Mouse (Mus musculus): ENCODE results near the gene Cxcl9. TPM values are rescaled to one million over a fixed set of nuclear protein-coding genes. Genes with fewer than 3 reads are reported as not detected.

Gene Cxcl9
- total RNA-seq, 2 experiments from 2014 or later, result 0.30 to 0.36 TPM

GRCm38 (mm10) chr5:92282571-92282970 lies 45.3 kb downstream of the Cxcl9 start:
- DNase-seq (ENCODE audit: low spot score), result peak; percentile 30

- DNase-seq (ENCODE audit: low spot score), result peak; percentile 37
Observed at GRCm38 (mm10) chr5:92278942-92279537, 48.8 kb downstream of the Cxcl9 start.

GRCm38 (mm10) chr5:92277437-92278394 lies 50.2 kb downstream of the Cxcl9 start, which contains the start of gene Naaa:
Gene Naaa (minus strand): TSS chr5:92278170.
- DNase-seq (ENCODE audit: low spot score), result peak; percentile 91

Other genes with a start within 250 kb of the Cxcl9 start
- gene G3bp2, start 244.4 kb downstream of the Cxcl9 start, total RNA-seq (2021), result 10 to 100 TPM; 58.2 to 61.5 TPM
- 10 to 100 TPM; 68.3 to 72.6 TPM for gene Uso1, start 190.1 kb downstream of the Cxcl9 start, total RNA-seq (2021)
- gene U90926, start 112.7 kb downstream of the Cxcl9 start, total RNA-seq (2021), result not detected
- gene Ppef2, start 71.8 kb downstream of the Cxcl9 start, total RNA-seq (2021), result not detected
- 1 to 10 TPM; 6.1 to 7.0 TPM for gene Naaa, start 49.9 kb downstream of the Cxcl9 start, total RNA-seq (2021)
- 10 to 100 TPM; 15.8 to 17.4 TPM for gene Sdad1, start 17.6 kb downstream of the Cxcl9 start, total RNA-seq (2021)
- gene Art3, start 3.7 kb upstream of the Cxcl9 start, total RNA-seq (2021), result 100 to 1,000 TPM; 378 to 469 TPM
- gene Cxcl10, start 20.8 kb upstream of the Cxcl9 start, total RNA-seq (2021), result under 1 TPM in 1 of 2 experiments, not detected in 1; 0.47 TPM
- 10 to 100 TPM; 11.5 to 12.0 TPM for gene Nup54, start 107.1 kb upstream of the Cxcl9 start, total RNA-seq (2021)
- 10 to 100 TPM; 69.6 to 72.5 TPM for gene Scarb2, start 178.8 kb upstream of the Cxcl9 start, total RNA-seq (2021)
- gene Fam47e, start 227.0 kb upstream of the Cxcl9 start, total RNA-seq (2021), result not detected

Measured in gastrocnemius, adult 18-20 months (tissue).